Mouse (Mus musculus) cerebellum, adult 8-10 months (tissue): ENCODE measurements around the gene Sh3bp4.
A peak's percentile ranks its signal among the peaks of the same experiment; 100 is the strongest.

Experiments
- DNase-seq: peaks from one replicate; pipeline ENCODE4 v3.0.0; 2022

The Sh3bp4 gene

GRCm38 (mm10) chr1:89070103-89070700 lies at the start of gene Sh3bp4:
Gene Sh3bp4, plus strand, starts transcription at chr1:89070415.
- DNase-seq: peak; percentile 87

- no peak for DNase-seq
These were observed 47.2 kb upstream of the Sh3bp4 start for GRCm38 (mm10) chr1:89022997-89023396.

- no peak for DNase-seq
These were observed 45.3 kb upstream of the Sh3bp4 start for GRCm38 (mm10) chr1:89024696-89025612.

- DNase-seq: no peak
These were observed 44.2 kb upstream of the Sh3bp4 start for GRCm38 (mm10) chr1:89026040-89026439.

GRCm38 (mm10) chr1:89029136-89029927 lies 40.9 kb upstream of the Sh3bp4 start:
- DNase-seq: no peak

GRCm38 (mm10) chr1:89033661-89034060 lies 36.6 kb upstream of the Sh3bp4 start:
- no peak for DNase-seq

- DNase-seq: no peak
These were observed 36.2 kb upstream of the Sh3bp4 start for GRCm38 (mm10) chr1:89034061-89034460.

- no peak for DNase-seq
These were observed 35.1 kb upstream of the Sh3bp4 start for GRCm38 (mm10) chr1:89035115-89035514.

GRCm38 (mm10) chr1:89039836-89040235 lies 30.4 kb upstream of the Sh3bp4 start:
- DNase-seq: no peak

GRCm38 (mm10) chr1:89041290-89041689 lies 28.9 kb upstream of the Sh3bp4 start:
- no peak for DNase-seq

GRCm38 (mm10) chr1:89042081-89042480 lies 28.1 kb upstream of the Sh3bp4 start:
- DNase-seq: no peak

- DNase-seq: no peak
These were observed 27.3 kb upstream of the Sh3bp4 start for GRCm38 (mm10) chr1:89042956-89043355.

GRCm38 (mm10) chr1:89045403-89045802 lies 24.8 kb upstream of the Sh3bp4 start:
- no peak for DNase-seq

GRCm38 (mm10) chr1:89049506-89049905 lies 20.7 kb upstream of the Sh3bp4 start:
- no peak for DNase-seq

GRCm38 (mm10) chr1:89056175-89056574 lies 14.0 kb upstream of the Sh3bp4 start:
- DNase-seq: no peak

GRCm38 (mm10) chr1:89057430-89057829 lies 12.8 kb upstream of the Sh3bp4 start:
- DNase-seq: no peak

- DNase-seq: no peak
These were observed 12.2 kb upstream of the Sh3bp4 start for GRCm38 (mm10) chr1:89058011-89058410.

GRCm38 (mm10) chr1:89062977-89063376 lies 7.2 kb upstream of the Sh3bp4 start:
- no peak for DNase-seq

GRCm38 (mm10) chr1:89063800-89064199 lies 6.4 kb upstream of the Sh3bp4 start:
- DNase-seq: no peak

GRCm38 (mm10) chr1:89068812-89069211 lies 1.4 kb upstream of the Sh3bp4 start:
- no peak for DNase-seq

GRCm38 (mm10) chr1:89069479-89070102 lies 624 bp upstream of the Sh3bp4 start:
- DNase-seq: peak; percentile 11

- DNase-seq: peak; percentile 20
These were observed 701 bp downstream of the Sh3bp4 start for GRCm38 (mm10) chr1:89070871-89071361.
